Mouse (Mus musculus) right cerebral cortex, postnatal 4 days (tissue): ENCODE data around the gene Galp.
A peak's percentile ranks its signal among the peaks of the same experiment; 100 is the strongest.
"Not testable (repeated sequence)": the region's sequence is repeated elsewhere in the genome, so short reads cannot be mapped to it uniquely, and the experiment has no call there.

Source experiments
- DNase-seq: peaks from one replicate; pipeline ENCODE4 v3.0.0-alpha.2; 2022

Galp gene

DNA sequence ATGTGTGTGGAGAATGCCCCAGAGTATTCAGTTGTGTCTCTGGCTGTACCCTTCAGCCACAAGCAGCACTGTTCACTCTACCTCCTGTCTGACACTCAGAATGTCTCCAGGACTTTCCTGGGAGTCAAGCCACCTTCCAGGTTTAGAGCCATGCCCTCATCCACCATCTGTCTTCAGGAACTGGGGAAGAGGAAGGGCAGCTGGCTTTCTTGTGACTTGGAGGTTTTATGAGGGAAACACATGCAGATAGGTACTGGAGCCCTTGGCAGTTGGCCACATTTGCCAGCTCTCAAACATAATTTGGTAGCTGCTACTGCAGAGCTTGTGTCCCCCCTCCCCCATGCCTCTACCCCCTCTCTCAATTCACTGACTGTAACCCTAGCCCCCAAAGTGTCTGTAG, 17.9 kb upstream of the Galp start:
- DNase-seq = no peak

DNA sequence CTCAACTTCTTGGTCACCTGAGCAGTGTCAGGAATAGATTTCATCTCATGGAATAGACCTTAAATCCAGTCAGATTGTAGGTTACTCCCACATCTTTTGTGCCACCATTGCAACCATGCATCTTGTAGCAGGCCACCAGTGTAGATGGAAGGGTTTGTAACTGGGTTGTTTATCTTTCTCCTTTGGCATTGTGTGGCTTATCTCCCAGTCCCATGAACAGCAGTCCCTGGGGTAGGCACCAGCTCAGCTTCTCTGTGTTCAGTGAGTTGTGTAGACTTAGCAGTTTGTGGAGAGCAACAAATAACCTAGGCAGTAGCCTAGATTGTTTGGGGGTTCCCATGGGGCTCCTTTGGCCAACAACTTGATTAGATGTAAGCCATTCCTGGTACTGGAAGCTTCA, 14.0 kb upstream of the Galp start:
- no peak for DNase-seq

DNA sequence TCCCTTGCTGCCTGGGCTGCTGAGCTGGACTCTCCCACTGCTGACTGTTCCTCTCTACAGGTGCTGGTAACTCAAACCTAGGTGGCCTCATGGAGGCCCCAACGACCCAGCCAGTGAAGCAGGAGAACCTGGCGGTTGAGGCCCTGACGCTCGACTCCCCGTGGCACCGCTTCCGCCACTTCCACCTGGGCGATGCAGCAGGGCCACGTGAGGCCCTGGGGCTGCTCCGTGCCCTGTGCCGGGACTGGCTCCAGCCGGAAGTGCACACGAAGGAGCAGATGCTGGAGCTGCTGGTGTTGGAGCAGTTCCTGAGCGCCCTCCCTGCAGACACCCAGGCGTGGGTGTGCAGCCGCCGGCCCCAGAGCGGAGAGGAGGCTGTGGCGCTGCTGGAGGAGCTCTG, 13.1 kb upstream of the Galp start:
- no peak for DNase-seq

DNA sequence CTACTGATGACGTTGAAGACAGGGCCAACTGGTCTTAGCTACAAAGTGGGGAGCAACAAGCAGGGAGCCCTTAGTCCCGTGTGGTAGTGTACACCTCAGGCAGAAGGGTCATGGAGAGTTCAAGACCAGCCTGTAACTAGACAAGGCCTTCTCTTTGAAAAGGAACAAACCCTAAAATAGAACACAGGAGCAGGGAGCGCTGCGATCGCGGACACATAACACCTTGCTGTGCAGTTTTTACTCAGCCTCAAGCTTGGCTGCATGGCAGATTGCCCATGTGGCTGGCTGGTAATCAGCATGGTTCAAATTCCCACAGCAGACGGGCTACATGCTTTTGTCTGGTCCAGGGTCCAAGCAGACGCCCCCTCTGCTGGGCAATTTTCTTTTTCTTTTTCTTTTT, 12.4 kb upstream of the Galp start:
- DNase-seq = no peak

DNA sequence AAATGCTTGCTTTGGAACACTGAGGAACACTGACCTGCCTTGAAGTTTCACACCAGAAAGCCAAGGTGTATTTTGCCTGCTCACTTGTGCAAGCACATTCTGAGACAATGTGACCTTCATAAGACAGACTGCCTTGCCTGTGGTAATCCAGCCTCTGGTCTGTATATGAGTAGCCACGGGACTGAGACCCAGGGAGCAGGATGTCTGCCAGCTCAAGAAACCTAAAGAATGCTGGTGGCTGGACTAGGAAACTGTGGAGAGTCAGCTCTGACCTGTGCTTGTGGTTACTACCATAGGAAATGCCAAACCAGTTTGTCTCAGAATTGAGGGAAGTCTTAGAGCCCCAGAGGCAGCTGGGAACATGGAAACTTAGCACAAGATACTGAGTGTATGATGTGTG, 11.5 kb upstream of the Galp start:
- no peak for DNase-seq

- DNase-seq = no peak
Measured at GRCm38 (mm10) chr7:6186176-6186575, 10.7 kb upstream of the Galp start.

- no peak for DNase-seq
Measured at GRCm38 (mm10) chr7:6186756-6187155, 10.1 kb upstream of the Galp start.

DNA sequence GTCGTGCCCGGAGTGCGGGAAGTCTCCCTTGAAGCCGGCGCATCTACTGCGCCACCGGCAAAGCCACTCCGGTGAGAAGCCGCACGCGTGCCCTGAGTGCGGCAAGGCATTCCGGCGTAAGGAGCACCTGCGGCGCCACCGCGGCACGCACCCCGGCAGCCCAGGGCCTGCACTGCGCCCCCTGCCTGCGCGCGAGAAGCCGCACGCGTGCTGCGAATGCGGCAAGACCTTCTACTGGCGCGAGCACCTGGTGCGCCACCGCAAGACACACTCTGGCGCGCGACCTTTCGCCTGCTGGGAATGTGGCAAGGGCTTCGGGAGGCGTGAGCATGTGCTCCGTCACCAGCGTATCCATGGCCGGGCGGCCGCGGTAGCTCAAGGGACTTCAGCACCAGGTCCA, 7.3 kb upstream of the Galp start:
- DNase-seq = no peak

DNA sequence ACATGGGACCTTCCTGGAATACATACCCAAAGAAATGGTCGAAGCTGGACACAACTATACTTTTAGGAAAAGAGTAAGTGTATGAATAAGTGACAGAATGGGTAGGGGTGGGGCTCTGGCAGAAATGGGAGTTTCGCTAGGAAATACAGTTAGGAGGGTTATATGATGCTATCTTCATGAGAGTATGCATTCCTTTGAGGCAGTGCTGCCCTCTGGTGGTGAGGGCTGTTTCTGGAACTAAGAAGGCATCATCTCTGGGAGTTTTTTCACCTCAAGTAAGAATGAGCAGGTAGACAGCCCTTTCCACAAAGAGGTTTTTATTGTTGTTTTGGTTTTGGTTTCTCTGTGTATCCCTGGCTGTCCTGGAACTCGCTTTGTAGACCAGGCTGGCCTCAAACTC, 5.5 kb upstream of the Galp start:
- DNase-seq = peak; percentile 80

GRCm38 (mm10) chr7:6194129-6194528, 2.8 kb upstream of the Galp start:
- peak; percentile 65 for DNase-seq

DNA sequence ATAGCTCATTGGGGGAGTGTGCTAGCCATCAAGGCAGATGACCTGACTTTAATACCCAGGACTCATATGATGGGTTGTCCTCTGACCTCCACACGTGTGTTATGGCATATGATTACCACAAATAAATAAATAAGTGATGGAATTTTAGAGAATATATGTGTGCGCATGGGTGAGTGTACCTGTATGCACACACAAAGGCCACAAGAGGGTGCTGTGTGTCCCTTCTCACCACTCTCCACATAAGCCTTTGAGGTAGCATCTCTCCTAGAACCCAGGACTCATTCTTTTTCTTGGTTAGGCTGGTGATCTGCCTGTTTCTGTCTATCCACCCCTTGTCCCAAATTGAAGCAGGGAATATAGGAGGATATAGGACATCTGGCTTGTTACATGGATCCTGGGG, 1.1 kb upstream of the Galp start:
- no peak for DNase-seq

DNA sequence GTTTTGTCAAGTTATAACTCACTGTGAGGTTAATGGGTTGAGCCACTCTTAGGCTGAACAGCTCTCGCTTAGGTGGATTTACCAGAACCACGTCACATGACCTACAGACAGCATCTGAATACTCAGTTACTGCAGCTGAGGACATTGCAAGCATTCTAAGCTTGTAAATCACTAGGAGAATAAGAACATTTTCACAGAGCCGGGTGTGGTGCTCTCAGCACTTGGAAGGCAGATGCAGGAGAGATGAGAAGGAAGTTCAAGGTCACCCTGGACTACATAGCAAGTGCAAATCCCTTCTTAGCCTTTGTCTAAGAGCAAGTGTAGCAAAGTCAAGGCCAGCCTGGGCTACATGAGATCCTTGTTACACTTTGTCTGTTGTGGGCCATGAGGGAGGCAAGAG, 7.3 kb downstream of the Galp start:
- no peak for DNase-seq

DNA sequence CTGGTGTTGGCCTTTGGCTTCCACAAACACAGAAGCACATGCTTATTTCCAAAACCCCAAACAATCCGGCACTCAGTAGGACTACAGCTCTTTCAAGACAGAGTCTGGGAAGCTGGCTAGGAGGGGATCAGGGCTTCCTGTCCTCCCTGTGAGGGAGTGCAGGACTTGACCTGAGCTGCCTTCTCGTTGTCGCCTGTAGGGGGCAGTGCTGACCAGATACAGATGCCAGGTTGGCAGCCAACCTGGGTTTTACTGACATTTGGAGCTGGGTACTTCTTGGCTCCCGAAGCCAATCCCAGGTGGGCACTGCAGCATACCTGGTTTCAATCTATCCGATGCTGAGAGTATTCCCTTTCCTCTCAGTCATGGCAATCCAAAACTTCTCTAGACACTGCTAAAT, 16.3 kb downstream of the Galp start:
- DNase-seq = no peak

GRCm38 (mm10) chr7:6214691-6215090, 17.8 kb downstream of the Galp start:
- not testable (repeated sequence) for DNase-seq

DNA sequence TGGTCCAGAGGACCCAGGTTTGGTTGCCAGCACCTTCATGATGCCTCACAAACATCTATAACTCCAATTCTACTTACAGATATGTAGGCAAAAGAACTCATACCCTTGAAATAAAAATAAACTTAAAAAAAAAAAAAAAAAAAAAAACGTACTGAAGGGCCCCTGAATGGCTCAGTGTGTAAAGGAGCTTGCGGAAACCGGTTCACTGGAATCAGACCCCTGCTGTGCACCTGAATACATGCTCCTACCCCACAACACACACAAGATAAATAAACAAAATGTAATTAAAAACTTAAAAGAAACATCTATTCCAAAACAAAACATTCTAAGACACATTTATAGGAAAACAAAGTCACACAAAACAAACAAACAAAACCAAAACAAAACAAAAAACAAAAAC, 23.3 kb downstream of the Galp start:
- no peak for DNase-seq

DNA sequence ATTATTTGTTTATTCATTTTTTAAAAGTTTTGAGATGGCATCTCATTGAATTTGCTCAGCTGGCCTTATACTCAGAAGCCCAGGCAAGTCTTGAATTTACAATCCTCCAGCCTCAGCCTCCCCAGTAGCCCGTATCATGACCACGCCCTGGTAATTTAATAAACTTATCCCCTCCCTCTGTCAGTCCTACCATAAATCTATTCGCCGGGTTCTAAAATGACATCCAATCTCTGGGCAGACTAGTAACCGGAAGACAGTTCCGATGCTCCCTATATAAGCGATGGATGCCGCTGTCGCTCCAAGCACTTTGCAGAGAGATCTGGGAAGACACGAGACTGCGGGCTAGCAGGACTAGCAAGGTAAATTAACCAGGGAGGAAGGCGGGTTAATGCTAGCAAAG, 25.1 kb downstream of the Galp start, which contains the start of gene Zscan5b:
TSS of gene Zscan5b (plus strand) at position 301 of the 400 bp plus-strand sequence.
- no peak for DNase-seq

DNA sequence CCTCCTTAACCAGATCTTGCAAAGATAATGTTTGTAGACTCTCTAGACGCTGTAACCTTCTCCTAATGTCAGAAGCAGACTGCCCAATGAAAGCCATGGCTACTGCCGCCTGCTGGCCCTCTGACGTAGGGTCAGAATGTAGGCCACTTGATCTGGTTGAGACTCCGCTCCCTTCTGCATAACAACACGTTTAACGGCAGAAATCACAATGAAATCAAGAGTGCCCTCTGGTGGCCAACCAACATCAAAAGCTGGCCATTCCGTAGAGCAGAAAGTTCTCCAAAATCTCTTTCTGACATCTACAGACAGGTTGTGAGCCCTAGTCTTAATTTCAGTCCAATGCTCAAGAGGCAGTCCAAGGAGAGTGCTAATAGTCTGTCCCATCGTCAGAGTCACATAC, 31.6 kb downstream of the Galp start:
- peak; percentile 7 for DNase-seq

GRCm38 (mm10) chr7:6239787-6240186, 42.9 kb downstream of the Galp start:
- DNase-seq = no peak

GRCm38 (mm10) chr7:6240841-6241425, 44.0 kb downstream of the Galp start:
- DNase-seq = peak; percentile 27

DNA sequence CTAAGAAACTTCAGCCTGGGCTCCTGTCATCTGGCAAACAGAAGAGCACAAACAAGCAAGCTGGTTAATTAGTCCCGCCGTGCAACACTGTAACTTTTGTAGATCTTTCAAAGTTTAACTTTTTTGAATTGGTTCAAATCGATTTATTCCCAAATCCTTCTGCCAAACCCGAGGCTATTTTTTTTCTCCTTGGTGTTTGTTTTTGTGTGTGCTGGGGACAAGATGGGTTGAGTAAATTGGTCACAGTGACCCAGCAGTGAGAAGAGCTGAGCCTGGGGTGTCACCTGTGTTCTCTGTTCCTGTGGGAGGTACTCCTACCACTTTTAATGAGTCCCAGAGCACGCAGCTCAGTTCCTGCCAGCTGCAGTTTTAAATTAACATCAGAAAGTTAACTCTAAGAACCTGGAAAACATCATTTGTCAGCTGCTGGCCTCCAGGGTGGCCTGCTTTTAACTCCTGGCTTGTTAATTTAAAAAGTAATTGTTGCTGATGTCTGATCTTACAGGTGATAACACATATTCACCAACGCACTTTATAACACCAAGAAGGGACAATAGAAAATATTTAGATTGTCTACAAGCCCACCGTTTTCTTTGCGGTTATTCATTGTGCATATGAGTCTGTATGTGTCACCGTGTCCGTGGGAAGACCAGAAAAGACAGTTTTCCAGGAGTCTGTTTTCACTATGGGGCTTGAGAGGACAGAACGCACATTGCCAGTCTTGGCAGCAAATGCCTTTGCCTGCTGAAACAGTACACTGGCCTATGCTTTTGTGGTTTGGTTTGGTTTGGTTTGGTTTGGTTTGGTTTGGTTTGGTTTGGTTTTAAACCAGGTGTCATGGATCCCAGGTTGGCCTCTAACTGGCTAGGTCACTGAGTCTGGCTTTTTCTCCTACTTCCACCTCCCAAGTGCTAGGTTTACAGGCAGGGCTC, 47.7 kb downstream of the Galp start:
- DNase-seq = no peak

DNA sequence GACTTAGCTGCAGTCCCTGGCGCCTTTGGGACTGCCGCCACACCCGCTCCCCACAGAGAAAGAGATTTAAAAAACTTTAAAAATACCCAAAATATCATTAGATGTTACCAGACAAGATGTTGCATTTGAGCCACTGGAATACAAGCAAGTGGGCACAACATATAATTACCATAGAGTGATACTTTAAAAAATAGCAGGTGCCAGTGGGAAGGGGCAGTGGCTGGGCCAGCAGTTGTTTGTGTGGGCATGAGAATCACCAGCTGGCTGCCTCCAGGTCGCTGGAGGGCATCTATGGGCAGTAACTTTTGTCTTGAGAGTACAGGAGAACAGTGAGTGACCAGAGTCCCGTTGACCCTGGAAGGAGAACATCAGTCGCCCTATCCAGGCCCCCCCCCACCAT, 55.5 kb downstream of the Galp start, which contains the start of gene Epp13:
TSS of gene Epp13 (plus strand) at position 301 of the 400 bp plus-strand sequence.
- DNase-seq = no peak

DNA sequence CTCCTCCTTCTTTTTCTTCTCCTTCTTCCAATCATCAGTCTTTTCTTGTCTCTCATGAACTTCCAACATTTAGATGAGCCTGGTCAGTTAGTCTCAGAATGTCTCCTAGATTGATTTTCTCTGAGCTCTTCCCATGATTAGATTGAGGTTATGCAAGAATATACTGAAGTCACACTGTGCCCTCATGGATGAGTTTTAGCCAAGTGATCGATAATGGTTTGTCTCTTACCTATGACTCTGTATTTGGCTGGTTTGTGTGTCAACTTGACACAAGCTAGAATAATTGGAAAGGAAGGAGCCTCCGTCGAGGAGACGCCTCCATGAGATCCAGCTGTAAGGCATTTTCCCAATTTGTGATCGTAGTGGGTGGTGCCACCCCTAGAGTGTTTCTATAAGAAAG, 57.6 kb downstream of the Galp start:
- DNase-seq = no peak

GRCm38 (mm10) chr7:6257386-6257785, 60.5 kb downstream of the Galp start:
- DNase-seq = no peak
